Mouse (Mus musculus): ENCODE data around the gene Csnka2ip.

Csnka2ip gene

GRCm38 (mm10) chr16:64602308-64602707 is at the start of gene Csnka2ip:
Csnka2ip (minus strand) TSS chr16:64602408.
- 91% methylated on average over 1 of the region's 1 CpGs for WGBS

- WGBS = 49% methylated on average over 13 of the region's 13 CpGs
Observed at GRCm38 (mm10) chr16:64649594-64650290, 47.5 kb upstream of the Csnka2ip start.

- 93% methylated on average over 2 of the region's 2 CpGs for WGBS
Observed at GRCm38 (mm10) chr16:64647771-64648170, 45.6 kb upstream of the Csnka2ip start.

- 79% methylated on average over 1 of the region's 1 CpGs for WGBS
Observed at GRCm38 (mm10) chr16:64635110-64635509, 32.9 kb upstream of the Csnka2ip start.

GRCm38 (mm10) chr16:64620116-64620515 is 17.9 kb upstream of the Csnka2ip start:
- WGBS = 82% methylated on average over 6 of the region's 6 CpGs

- 76% methylated on average over 3 of the region's 3 CpGs for WGBS
Observed at GRCm38 (mm10) chr16:64614648-64615047, 12.4 kb upstream of the Csnka2ip start.

GRCm38 (mm10) chr16:64607793-64608192 is 5.6 kb upstream of the Csnka2ip start:
- WGBS = 82% methylated on average over 1 of the region's 1 CpGs

GRCm38 (mm10) chr16:64586825-64587224 is 15.4 kb downstream of the Csnka2ip start:
- WGBS = 81% methylated on average over 2 of the region's 2 CpGs

- WGBS = 90% methylated on average over 4 of the region's 4 CpGs
Observed at GRCm38 (mm10) chr16:64586262-64586619, 16.0 kb downstream of the Csnka2ip start.

- 86% methylated on average over 8 of the region's 8 CpGs for WGBS
Observed at GRCm38 (mm10) chr16:64585599-64586261, 16.5 kb downstream of the Csnka2ip start.

- WGBS = 71% methylated on average over 4 of the region's 4 CpGs
Observed at GRCm38 (mm10) chr16:64584591-64584990, 17.6 kb downstream of the Csnka2ip start.

GRCm38 (mm10) chr16:64583406-64583805 is 18.8 kb downstream of the Csnka2ip start:
- WGBS = 63% methylated on average over 3 of the region's 3 CpGs

- 92% methylated on average over 8 of the region's 8 CpGs for WGBS
Observed at GRCm38 (mm10) chr16:64569496-64569895, 32.7 kb downstream of the Csnka2ip start.

GRCm38 (mm10) chr16:64563081-64563480 is 39.1 kb downstream of the Csnka2ip start:
- 65% methylated on average over 1 of the region's 1 CpGs for WGBS

GRCm38 (mm10) chr16:64558518-64558917 is 43.7 kb downstream of the Csnka2ip start:
- WGBS = 77% methylated on average over 2 of the region's 2 CpGs

- 92% methylated on average over 2 of the region's 2 CpGs for WGBS
Observed at GRCm38 (mm10) chr16:64526883-64527282, 75.3 kb downstream of the Csnka2ip start.

GRCm38 (mm10) chr16:64524051-64524645 is 78.1 kb downstream of the Csnka2ip start:
- WGBS = 68% methylated on average over 5 of the region's 5 CpGs

- 93% methylated on average over 2 of the region's 2 CpGs for WGBS
Observed at GRCm38 (mm10) chr16:64513423-64513822, 88.8 kb downstream of the Csnka2ip start.
